Mouse (Mus musculus) WW6 (cell line): ENCODE measurements around the gene Lrmda.

Source experiments
- DNase-seq: peaks from one replicate; pipeline ENCODE4 v3.0.0-alpha.2; 2013; ENCODE audit warnings: low read depth, low spot score

Gene Lrmda

GRCm38 (mm10) chr14:22326218-22326964, 306.9 kb downstream of the Lrmda start:
- no peak for DNase-seq

GRCm38 (mm10) chr14:22329191-22329590, 309.7 kb downstream of the Lrmda start:
- DNase-seq: no peak

DNA sequence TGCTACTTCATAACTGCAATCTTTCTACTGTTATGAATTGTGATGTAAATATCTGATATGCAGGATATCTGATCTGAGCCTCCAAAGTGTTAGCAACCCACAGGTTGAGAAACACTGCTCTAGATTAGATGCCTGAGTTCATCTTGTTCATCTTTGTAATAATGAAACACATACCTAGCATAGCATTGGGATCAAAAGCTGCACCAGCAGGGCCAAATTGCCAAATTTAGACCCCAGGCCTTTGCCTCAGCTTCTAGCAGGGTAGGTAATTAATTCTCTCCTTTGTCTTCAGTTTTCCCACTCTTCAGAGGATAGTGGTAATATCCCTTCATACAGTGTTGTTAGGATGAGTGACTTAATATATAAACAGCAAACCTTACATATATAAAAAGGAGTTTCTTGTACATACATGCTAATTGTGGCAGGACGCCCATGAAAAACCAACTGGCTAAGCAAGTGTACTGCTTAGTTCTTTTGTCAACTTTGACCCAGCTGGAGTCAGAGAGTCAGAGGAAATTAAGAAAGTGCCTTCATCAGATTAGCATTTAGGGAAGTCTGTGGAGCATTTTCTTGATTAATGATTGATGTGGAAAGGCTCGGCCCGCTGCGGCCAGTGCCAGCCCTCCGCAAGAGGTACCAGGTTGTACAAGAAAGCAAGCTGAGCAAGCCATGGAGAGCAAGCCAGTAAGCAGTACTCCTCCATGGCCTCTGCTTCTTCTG, 315.7 kb downstream of the Lrmda start:
- no peak for DNase-seq

GRCm38 (mm10) chr14:22339176-22339575, 319.7 kb downstream of the Lrmda start:
- no peak for DNase-seq

DNA sequence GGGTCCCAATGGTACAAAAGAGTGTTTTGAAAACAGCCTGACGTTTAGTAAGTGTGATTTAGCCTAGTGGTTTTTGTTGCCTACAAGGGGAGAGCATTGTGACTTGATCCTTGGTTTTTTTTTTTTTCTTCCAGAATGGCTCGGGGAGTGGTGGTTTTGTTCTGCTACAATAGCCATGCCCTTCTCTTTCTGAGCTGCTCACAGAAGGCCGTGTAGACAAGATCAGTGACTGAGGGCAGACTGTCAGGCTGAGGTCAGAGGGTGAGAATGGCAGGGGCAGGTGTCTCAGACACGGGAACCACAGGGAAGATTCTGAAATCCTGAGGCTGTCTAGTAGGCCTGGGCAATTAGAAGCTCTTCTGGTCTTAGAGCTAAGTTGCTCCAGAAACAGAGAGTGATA, 323.8 kb downstream of the Lrmda start:
- no peak for DNase-seq

- DNase-seq: no peak
These were observed 325.7 kb downstream of the Lrmda start for GRCm38 (mm10) chr14:22345248-22345647.

DNA sequence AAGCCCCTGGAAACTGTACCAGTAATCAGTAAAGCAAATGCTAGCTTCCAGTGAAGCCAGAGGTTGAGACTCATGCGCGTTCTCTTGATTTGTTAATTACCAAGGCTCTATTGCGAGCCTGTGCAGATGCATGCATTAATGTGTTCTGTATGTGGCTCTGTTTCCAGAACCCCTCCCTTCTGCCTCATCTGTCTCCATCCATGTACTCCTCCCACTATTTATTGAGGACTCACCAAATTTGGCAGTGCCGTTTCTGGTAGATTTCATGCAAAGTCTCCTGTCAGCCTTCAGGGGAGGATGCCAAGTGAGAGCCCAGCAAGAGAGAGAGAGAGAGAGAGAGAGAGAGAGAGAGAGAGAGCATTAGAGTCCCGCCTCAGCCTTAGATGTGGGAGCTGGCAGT, 334.1 kb downstream of the Lrmda start:
- no peak for DNase-seq

- DNase-seq: no peak
These were observed 335.5 kb downstream of the Lrmda start for GRCm38 (mm10) chr14:22354769-22355574.

DNA sequence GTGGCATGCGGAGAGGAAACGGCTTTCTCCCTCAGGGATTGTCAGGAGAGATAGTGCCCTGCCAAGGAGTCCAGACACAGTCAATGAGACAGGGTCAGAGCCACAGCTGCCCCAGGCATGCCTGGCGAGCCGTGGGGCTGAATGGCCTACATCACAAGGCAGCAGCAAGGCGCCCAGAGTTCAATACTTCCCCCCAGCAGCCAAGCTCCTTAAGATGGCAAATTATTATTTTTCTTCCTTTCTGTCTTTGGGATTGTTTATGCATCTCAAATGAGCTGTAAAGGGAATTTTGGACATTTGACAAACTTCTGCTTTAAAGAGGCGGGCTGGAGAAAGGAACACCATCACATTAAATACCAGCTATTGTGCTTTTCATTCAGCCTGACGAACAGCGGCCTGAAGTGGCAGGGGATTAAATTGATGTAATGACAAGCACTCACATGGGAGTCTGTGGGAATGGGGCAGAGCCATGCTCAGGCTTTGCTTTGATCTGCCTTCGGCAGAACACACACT, 338.5 kb downstream of the Lrmda start:
- DNase-seq: no peak

- DNase-seq: no peak
These were observed 344.7 kb downstream of the Lrmda start for GRCm38 (mm10) chr14:22364010-22364748.

- no peak for DNase-seq
These were observed 345.4 kb downstream of the Lrmda start for GRCm38 (mm10) chr14:22364771-22365355.

DNA sequence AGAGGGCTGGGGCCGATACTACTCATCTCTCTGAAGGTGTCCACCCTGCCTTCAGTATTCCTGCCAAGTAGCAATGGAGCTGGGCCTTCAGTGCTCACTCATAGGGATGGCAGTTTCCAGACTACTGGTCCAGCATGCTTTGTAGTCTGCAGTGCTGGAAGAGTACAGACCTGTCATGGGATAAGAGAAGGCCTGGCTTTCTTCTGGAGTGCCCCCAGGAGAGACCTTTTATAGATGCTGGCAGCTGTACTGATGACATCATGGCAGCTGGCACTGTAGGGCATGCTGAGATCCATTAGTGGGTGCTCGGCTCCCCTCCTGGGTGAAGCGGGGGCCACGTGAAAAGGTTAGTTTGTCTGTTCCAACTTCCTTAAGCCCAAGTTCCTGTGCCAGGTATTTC, 348.1 kb downstream of the Lrmda start:
- no peak for DNase-seq

GRCm38 (mm10) chr14:22371136-22371535, 351.6 kb downstream of the Lrmda start:
- no peak for DNase-seq

DNA sequence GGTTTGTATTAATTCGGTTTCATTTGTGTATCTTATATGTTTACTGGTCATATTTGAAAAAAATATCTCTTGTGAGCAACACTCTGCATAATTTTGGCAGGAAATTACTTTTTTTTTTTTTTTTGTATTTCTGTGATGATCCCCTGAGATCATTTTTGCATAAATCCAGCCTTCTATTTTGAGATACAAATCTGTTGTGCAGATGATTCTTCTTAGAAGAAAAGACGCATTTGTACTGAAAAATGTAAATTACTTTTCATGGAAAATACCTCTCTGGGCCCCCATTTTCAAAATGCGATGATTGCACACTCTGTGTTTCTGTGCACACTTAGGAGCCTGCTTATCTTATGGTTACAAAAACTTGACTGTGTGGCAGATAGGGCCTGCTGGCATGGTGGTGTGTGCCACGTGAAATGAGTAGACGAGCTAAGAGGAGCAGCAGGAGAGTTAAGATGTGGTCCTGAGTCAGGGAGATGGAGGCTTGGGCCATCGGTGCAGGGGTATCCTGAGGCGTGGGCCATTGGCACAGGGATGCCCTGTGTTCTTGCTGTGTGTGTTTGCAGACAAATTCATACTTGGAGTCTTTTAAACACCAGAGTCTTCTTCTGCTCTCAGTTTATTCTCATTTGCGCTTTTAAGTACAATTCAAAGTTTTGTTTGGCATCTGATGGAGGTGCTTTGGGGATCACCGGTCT, 353.3 kb downstream of the Lrmda start:
- no peak for DNase-seq

DNA sequence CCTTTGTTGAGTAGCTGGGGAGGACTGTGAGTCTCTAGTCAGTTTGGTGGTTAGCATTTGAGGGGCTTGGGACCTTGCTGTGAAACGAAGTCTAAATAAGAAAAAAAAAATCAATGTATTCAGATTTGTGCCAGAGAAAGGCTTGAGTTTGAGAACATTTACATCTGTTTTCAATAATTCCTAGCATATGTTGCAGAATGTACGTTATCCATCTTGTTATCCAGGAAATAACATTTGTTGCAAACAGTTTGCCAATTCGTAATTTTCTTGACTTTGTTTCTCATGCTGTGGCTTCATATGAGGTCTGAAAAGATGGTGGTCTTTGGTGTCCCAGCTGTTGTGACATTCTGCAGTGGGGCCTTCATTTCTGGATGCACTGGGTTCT, 353.8 kb downstream of the Lrmda start:
- no peak for DNase-seq

DNA sequence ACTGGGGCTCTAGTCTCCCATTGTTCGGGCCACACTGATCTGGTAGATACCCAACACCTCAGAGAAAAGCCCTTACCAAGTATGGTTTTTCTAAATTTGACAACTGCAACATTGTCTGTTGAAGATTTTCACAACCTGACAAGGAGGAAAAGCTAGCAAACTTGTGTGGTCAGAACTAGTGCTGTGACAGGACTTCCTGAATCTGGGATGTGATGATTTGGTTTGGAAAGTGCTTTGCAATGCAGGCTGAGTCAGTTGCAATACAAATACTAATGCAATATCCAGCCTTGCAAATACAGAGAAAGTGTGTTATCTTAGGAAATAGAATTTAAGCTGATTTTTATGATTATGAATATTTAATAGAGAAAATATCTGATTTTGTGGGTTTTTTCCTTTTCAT, 357.6 kb downstream of the Lrmda start:
- DNase-seq: no peak

- DNase-seq: no peak
These were observed 362.6 kb downstream of the Lrmda start for GRCm38 (mm10) chr14:22382101-22382500.

GRCm38 (mm10) chr14:22393616-22394015, 374.1 kb downstream of the Lrmda start:
- no peak for DNase-seq

DNA sequence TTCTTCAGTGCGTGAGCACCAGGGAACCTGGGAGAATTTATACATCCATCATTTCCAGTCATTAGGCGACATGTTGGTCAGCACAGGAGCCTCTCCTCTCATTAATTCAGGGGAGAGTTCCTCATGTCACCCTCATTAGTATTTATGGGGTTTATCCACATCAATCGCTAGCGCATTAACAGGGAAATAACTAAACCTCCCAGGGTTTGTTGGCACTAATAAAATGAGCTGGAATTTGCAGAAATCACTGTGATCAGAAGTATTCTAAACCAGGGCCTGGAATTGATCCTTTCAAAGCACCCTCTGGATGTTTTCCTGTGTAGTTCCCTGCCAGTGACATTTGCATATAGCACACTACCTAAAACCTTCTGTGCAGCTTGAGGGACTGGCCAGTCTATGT, 382.9 kb downstream of the Lrmda start:
- no peak for DNase-seq

- DNase-seq: no peak
These were observed 387.1 kb downstream of the Lrmda start for GRCm38 (mm10) chr14:22406623-22407022.

DNA sequence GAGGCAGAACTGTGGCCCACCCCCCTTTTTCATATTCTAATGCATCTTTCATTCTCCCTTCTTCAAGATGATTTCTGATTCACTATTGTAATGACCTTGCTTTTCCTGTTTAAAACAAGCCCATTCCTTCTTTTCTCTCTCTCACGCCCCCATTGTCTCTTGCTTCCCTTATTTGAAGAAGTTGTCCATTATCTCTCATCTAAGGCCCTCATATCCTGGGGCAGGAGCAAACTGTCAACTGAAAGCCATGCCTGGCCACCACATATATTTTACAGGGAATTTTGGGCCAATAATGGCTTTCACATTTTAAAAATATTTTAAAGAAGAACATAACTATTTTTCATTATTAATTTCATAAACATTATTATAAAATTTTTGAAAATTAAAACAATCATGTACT, 391.3 kb downstream of the Lrmda start:
- DNase-seq: no peak
